Mouse (Mus musculus) E14TG2a.4 (cell line): Measurements from ENCODE around the gene Myrf.

Experiments used
- H3K27me3 ChIP-seq: 2 replicates; pipeline ENCODE4 v1.6.1; 2014; ENCODE audit warnings: low read length, control low read depth; ENCODE audit not compliant: insufficient read depth
- H3K36me3 ChIP-seq: 2 replicates; pipeline ENCODE4 v1.6.1; 2014; ENCODE audit warnings: low read length, control low read depth; ENCODE audit not compliant: insufficient read depth
- H3K4me1 ChIP-seq: replicated peaks from 2 replicates; pipeline ENCODE4 v1.6.1; 2014; ENCODE audit warnings: low read depth, low read length, control low read depth
- H3K4me3 ChIP-seq: replicated peaks from 2 replicates; pipeline ENCODE4 v1.5.1; 2014; ENCODE audit warnings: mild to moderate bottlenecking, low read length
- H3K9me3 ChIP-seq: 2 replicates; pipeline ENCODE4 v1.6.1; 2014; ENCODE audit warnings: low read length, control low read depth
- CTCF ChIP-seq: conservative IDR thresholded peaks from 2 replicates; pipeline ENCODE4 v1.5.1; 2014; ENCODE audit warnings: low read length
- NANOG ChIP-seq: IDR thresholded peaks from 2 replicates; pipeline ENCODE4 v1.6.1; 2014; ENCODE audit warnings: borderline replicate concordance, low read length, mixed read lengths
- POU5F1 ChIP-seq: IDR thresholded peaks from 2 replicates; pipeline ENCODE4 v1.6.1; 2014; ENCODE audit warnings: low read length, borderline replicate concordance

Myrf gene

GRCm38 (mm10) chr19:10189940-10190339 is 50.6 kb downstream of the Myrf start:
- Histone ChIP-seq H3K27me3 (no peaks in the 10 kb centered on the region), H3K9me3 (no peaks in the 10 kb centered on the region), H3K4me3 (no peak overlapping the region), H3K36me3 (peaks cover 96% of the 10 kb centered on the region), H3K4me1 (peaks cover 33% of the 10 kb centered on the region)
- TF ChIP-seq CTCF, result no peak
- TF ChIP-seq POU5F1, result no peak
- TF ChIP-seq NANOG, result no peak

- no peak overlapping the region for H3K4me3 ChIP-seq
- H3K36me3 ChIP-seq, result peaks cover 93% of the 10 kb centered on the region
- H3K9me3 ChIP-seq, result no peaks in the 10 kb centered on the region
- TF ChIP-seq POU5F1, result no peak
- no peak for TF ChIP-seq NANOG
- no peak for TF ChIP-seq CTCF
- peaks cover 33% of the 10 kb centered on the region for H3K4me1 ChIP-seq
- H3K27me3 ChIP-seq, result peaks cover 6% of the 10 kb centered on the region; the same call in 1 of the 2 replicates
These were observed 51.5 kb downstream of the Myrf start for GRCm38 (mm10) chr19:10189022-10189421.

- H3K4me3 ChIP-seq, result no peak overlapping the region
- peaks cover 86% of the 10 kb centered on the region for H3K36me3 ChIP-seq
- H3K4me1 ChIP-seq, result peaks cover 35% of the 10 kb centered on the region
- no peaks in the 10 kb centered on the region for H3K9me3 ChIP-seq
- peaks cover 13% of the 10 kb centered on the region for H3K27me3 ChIP-seq
- TF ChIP-seq POU5F1, result no peak
- TF ChIP-seq CTCF, result no peak
- no peak for TF ChIP-seq NANOG
These were observed 52.2 kb downstream of the Myrf start for GRCm38 (mm10) chr19:10188281-10188811.

GRCm38 (mm10) chr19:10186569-10186968 is 54.0 kb downstream of the Myrf start:
- H3K27me3 ChIP-seq, result peaks cover 13% of the 10 kb centered on the region
- peaks cover 37% of the 10 kb centered on the region for H3K4me1 ChIP-seq
- no peaks in the 10 kb centered on the region for H3K9me3 ChIP-seq
- TF ChIP-seq NANOG, result no peak
- no peak for TF ChIP-seq CTCF
- TF ChIP-seq POU5F1, result no peak
- no peak overlapping the region for H3K4me3 ChIP-seq
- H3K36me3 ChIP-seq, result peaks cover 68% of the 10 kb centered on the region

- no peak for TF ChIP-seq POU5F1
- TF ChIP-seq CTCF, result no peak
- no peak for TF ChIP-seq NANOG
- Histone ChIP-seq H3K27me3 (peaks cover 13% of the 10 kb centered on the region), H3K4me1 (peaks cover 30% of the 10 kb centered on the region)
These were observed 54.7 kb downstream of the Myrf start for GRCm38 (mm10) chr19:10185876-10186275.

GRCm38 (mm10) chr19:10184096-10184495 is 56.5 kb downstream of the Myrf start:
- peak overlapping the region; percentile 99 for H3K4me3 ChIP-seq
- TF ChIP-seq NANOG (no peak), POU5F1 (no peak), CTCF (no peak)
- peaks cover 48% of the 10 kb centered on the region for H3K36me3 ChIP-seq
- H3K4me1 ChIP-seq, result peaks cover 24% of the 10 kb centered on the region
- H3K27me3 ChIP-seq, result peaks cover 13% of the 10 kb centered on the region
- peaks cover 12% of the 10 kb centered on the region for H3K9me3 ChIP-seq

More at GRCm38 (mm10) chr19:10185876-10186275, 54.7 kb downstream of the Myrf start:
- no peak overlapping the region for H3K4me3 ChIP-seq
- peaks cover 62% of the 10 kb centered on the region for H3K36me3 ChIP-seq
- no peaks in the 10 kb centered on the region for H3K9me3 ChIP-seq

- Histone ChIP-seq H3K36me3 (peaks cover 41% of the 10 kb centered on the region), H3K4me3 (peak overlapping the region; percentile 99), H3K9me3 (peaks cover 17% of the 10 kb centered on the region), H3K27me3 (peaks cover 13% of the 10 kb centered on the region), H3K4me1 (peaks cover 24% of the 10 kb centered on the region)
- TF ChIP-seq NANOG (no peak), CTCF (no peak), POU5F1 (no peak)
These were observed 57.1 kb downstream of the Myrf start for GRCm38 (mm10) chr19:10183299-10183983.

- Histone ChIP-seq H3K4me3 (peak within 1 kb of the TSS; percentile 99), H3K4me1 (peaks cover 24% of the 10 kb centered on the region), H3K36me3 (peaks cover 34% of the 10 kb centered on the region), H3K27me3 (peaks cover 13% of the 10 kb centered on the region), H3K9me3 (peaks cover 23% of the 10 kb centered on the region)
- TF ChIP-seq NANOG (no peak), CTCF (peak; percentile 18; the same call in 1 of the 2 replicates)
These were observed 57.8 kb downstream of the Myrf start, which contains the start of gene Fads1 for GRCm38 (mm10) chr19:10182670-10183298. Gene Fads1 (plus strand): TSS chr19:10182888.
